Mouse (Mus musculus): ENCODE data around the gene Colgalt2.

- TF ChIP-seq EP300 (IDR thresholded peaks at IDR 0.05; ENCODE audit: low read depth) (no peak), CTCF (IDR thresholded peaks at IDR 0.05; ENCODE audit: low read depth) (no peak)
Measured at GRCm38 (mm10) chr1:152543449-152544159, 144.0 kb downstream of the Colgalt2 start.
